4 mouse cellular contexts compared by ENCODE assay signal in genomic region chr5:118707501-118707900, GRCm38 (mm10).
"Had no signal": no experiment of that assay in that cellular context is flagged by ENCODE, and none has a peak within 500 bp of the region (broad histone marks: within the 10 kb centered on the region; RNA-seq: fewer than 3 reads in every experiment).

No protein-coding gene starts in this region.

- H3K4me2 ChIP-seq: limb, embryonic 15.5 days; liver, embryonic 12.5 days; lung, embryonic 14.5 days had no signal

- H3K9ac ChIP-seq: limb, embryonic 15.5 days; liver, embryonic 12.5 days; lung, embryonic 14.5 days had no signal

- H3K36me3 ChIP-seq: limb, embryonic 15.5 days; midbrain, embryonic 10.5 days had no signal

- H3K27ac ChIP-seq: limb, embryonic 15.5 days; liver, embryonic 12.5 days had no signal

- H3K27me3 ChIP-seq: limb, embryonic 15.5 days; liver, embryonic 12.5 days had no signal

- H3K9me3 ChIP-seq: limb, embryonic 15.5 days; liver, embryonic 12.5 days; midbrain, embryonic 10.5 days had no signal

- H3K4me3 ChIP-seq: limb, embryonic 15.5 days; liver, embryonic 12.5 days; midbrain, embryonic 10.5 days had no signal
